ENCODE assay signal across 12 mouse cellular contexts in the genomic region with DNA sequence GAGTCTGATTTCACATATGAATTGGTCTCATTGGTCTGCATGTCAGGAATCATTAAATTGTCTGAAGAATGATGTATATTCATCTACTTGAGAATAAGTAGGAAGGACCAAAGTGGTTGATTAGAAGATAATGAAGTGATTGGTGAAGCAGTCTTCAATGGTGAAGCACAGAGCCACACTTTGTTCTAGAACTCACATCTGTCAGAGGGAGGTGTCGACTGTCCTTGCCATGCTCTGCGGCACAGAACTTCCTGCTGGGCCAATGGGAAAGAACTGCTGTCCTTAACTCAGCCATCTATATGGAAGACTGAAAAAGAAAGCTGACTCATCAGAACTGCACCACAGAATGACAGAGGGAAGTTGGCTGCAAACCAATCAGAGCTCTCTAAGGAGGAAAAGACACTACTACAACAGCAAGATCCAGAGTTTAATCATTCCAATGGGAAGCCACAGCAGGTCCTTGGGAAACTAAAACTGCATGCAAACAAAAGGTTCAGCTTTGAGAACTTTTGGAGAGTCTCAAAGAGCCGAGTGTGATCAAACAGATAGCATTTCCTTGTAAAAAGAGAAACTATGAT.
"Had no signal": no experiment of that assay in that cellular context is flagged by ENCODE, and none has a peak within 500 bp of the region (broad histone marks: within the 10 kb centered on the region; RNA-seq: fewer than 3 reads in every experiment).

No protein-coding gene starts in this region.

- H3K36me3 ChIP-seq: limb, embryonic 13.5 days; midbrain, embryonic 15.5 days; neural tube, embryonic 13.5 days had no signal

- H3K9me3 ChIP-seq: limb, embryonic 13.5 days; midbrain, embryonic 15.5 days; neural tube, embryonic 13.5 days had no signal

- H3K4me1 ChIP-seq: limb, embryonic 13.5 days had no signal

- H3K9ac ChIP-seq: limb, embryonic 13.5 days; liver, embryonic 14.5 days; midbrain, embryonic 15.5 days; neural tube, embryonic 13.5 days had no signal

- DNase-seq: kidney, adult 2 months; kidney, postnatal 36 days; layer of hippocampus, adult 9-11 months; layer of hippocampus, postnatal 36 days; lung, adult 18-20 months; right cerebral cortex, adult 18-20 months; right cerebral cortex, postnatal 25 days; thymus, postnatal 36 days had no signal

- H3K4me3 ChIP-seq: limb, embryonic 13.5 days; midbrain, embryonic 15.5 days; neural tube, embryonic 13.5 days had no signal

- H3K27ac ChIP-seq: limb, embryonic 13.5 days; liver, embryonic 14.5 days; neural tube, embryonic 13.5 days had no signal

- H3K4me2 ChIP-seq: limb, embryonic 13.5 days; midbrain, embryonic 15.5 days; neural tube, embryonic 13.5 days had no signal

- H3K27me3 ChIP-seq: limb, embryonic 13.5 days; midbrain, embryonic 15.5 days; neural tube, embryonic 13.5 days had no signal
